In genomic region chr11:75751082-75751481, GRCm38 (mm10) we compare ENCODE assay signal across 17 mouse cellular contexts. TPM values are rescaled to one million over a fixed set of nuclear protein-coding genes. Genes with fewer than 3 reads are reported as not detected.
DNase-seq lines count a peak whose midpoint lies in the region; TF ChIP-seq lines count a peak whose summit lies in the region.
"Had no signal": no experiment of that assay in that cellular context is flagged by ENCODE, and none has a peak within 500 bp of the region (broad histone marks: within the 10 kb centered on the region; RNA-seq: fewer than 3 reads in every experiment).

No protein-coding gene starts in this region.

- peak overlapping the region; percentile 8 for H3K4me3 ChIP-seq in gastrocnemius, adult 2 months
- no peak overlapping the region for H3K4me3 ChIP-seq in left cerebral cortex, adult 2 months
- H3K4me3 ChIP-seq in CH12.LX (replicated peaks in 1 of 3; ENCODE audit: low read depth in 2 of 3, low read length in 2 of 3, poor library complexity in 1 of 3), result no peak overlapping the region
- H3K4me3 ChIP-seq: heart, embryonic 10.5 days; hindbrain, embryonic 13.5 days; kidney, embryonic 15.5 days; liver, embryonic 15.5 days had no signal

- DNase-seq in gastrocnemius, adult 2 months, result no peak
- no peak for DNase-seq in gastrocnemius, postnatal 14 days
- DNase-seq in left cerebral cortex, adult 2 months (ENCODE audit: extremely low spot score in 1 of 2, low spot score in 2 of 2), result no peak
- DNase-seq in left cerebral cortex, adult 9 months (ENCODE audit: low spot score in 2 of 2), result no peak
- DNase-seq in CH12.LX (ENCODE audit: extremely low read depth) (no peak), MN1 (ENCODE audit: low spot score) (no peak)
- peak; percentile 34 for DNase-seq in splenic B cell, adult 2 months (ENCODE audit: low read depth, low spot score)
- DNase-seq: adrenal gland, postnatal 14 days; cerebellum, adult 11 months; embryo, embryonic 11 days; gastrocnemius, postnatal 10 days; heart, postnatal 10 days; lung, postnatal 14 days had no signal

- in situ Hi-C loops in CH12.LX (cut with MboI; ENCODE audit: low pct_ligation_motif_present, low pct_unique_long_range_greater_than_20kb, low sequenced_read_pairs), result no loop called here

- no peaks in the 10 kb centered on the region for H3K27me3 ChIP-seq in CH12.LX (replicated peaks)
- H3K27me3 ChIP-seq in splenic B cell, adult 2 months (ENCODE audit: control insufficient read depth, insufficient read depth, low read length, poor library complexity, severe bottlenecking), result no peaks in the 10 kb centered on the region
- H3K27me3 ChIP-seq: hindbrain, embryonic 13.5 days; kidney, embryonic 15.5 days; liver, embryonic 15.5 days had no signal

- no peak overlapping the region for H3K4me2 ChIP-seq in CH12.LX (ENCODE audit: insufficient read depth, low read depth, poor library complexity, severe bottlenecking)
- H3K4me2 ChIP-seq: hindbrain, embryonic 13.5 days; kidney, embryonic 15.5 days; liver, embryonic 15.5 days had no signal

- intact Hi-C loops in gastrocnemius, adult 2 months (cut with DNase I), result loop anchor here (5.0 kb wide), 1 partner anchor 119 kb away; the partner anchor contains the start of gene Inpp5k
- intact Hi-C loops in gastrocnemius, postnatal 14 days (cut with DNase I; ENCODE audit: low total_unique reads), result no loop called here
- intact Hi-C loops in left cerebral cortex, adult 2 months (cut with DNase I), result no loop called here

- peak; percentile 47 for TF ChIP-seq CTCF in gastrocnemius, adult 2 months (IDR thresholded peaks at IDR 0.05)
- peak; percentile 48 for TF ChIP-seq CTCF in left cerebral cortex, adult 2 months (IDR thresholded peaks at IDR 0.05)
- peak in 1 of 2 experiments; percentile 56; a peak in 2 of 4 replicates for TF ChIP-seq CTCF in CH12.LX (conservative IDR thresholded peaks at IDR 0.05 in 1 of 2, IDR thresholded peaks at IDR 0.05 in 1 of 2; ENCODE audit: low read depth in 2 of 2, low read length in 2 of 2)

- peak; percentile 50 for TF ChIP-seq RAD21 in CH12.LX (IDR thresholded peaks at IDR 0.05; ENCODE audit: low read depth, low read length)

- no peaks in the 10 kb centered on the region for H3K9me3 ChIP-seq in CH12.LX (replicated peaks; ENCODE audit: low read length)
- H3K9me3 ChIP-seq: heart, embryonic 10.5 days; hindbrain, embryonic 13.5 days; kidney, embryonic 15.5 days; liver, embryonic 15.5 days had no signal

- peaks cover 38 to 83% of the 10 kb centered on the region in 2 experiments for H3K36me3 ChIP-seq in CH12.LX (replicated peaks in 1 of 2; ENCODE audit: control insufficient read depth in 1 of 2, insufficient read depth in 1 of 2, low read length in 1 of 2)
- peaks cover 10% of the 10 kb centered on the region; the same call in 1 of the 2 replicates for H3K36me3 ChIP-seq in splenic B cell, adult 2 months (ENCODE audit: control insufficient read depth, insufficient read depth, low read length, poor library complexity, severe bottlenecking)

- H3K9ac ChIP-seq in CH12.LX (ENCODE audit: insufficient read depth, low read depth), result no peak overlapping the region
- H3K9ac ChIP-seq: hindbrain, embryonic 13.5 days; kidney, embryonic 15.5 days; liver, embryonic 15.5 days had no signal

- no peak for TF ChIP-seq EP300 in CH12.LX (IDR thresholded peaks at IDR 0.05; ENCODE audit: low read length)

- H3K79me2 ChIP-seq in CH12.LX (replicated peaks; ENCODE audit: control insufficient read depth, extremely low read depth, insufficient read depth, poor library complexity, severe bottlenecking), result peaks cover 99% of the 10 kb centered on the region

- peak overlapping the region; percentile 83 for H3K27ac ChIP-seq in gastrocnemius, adult 2 months
- no peak overlapping the region for H3K27ac ChIP-seq in left cerebral cortex, adult 2 months
- no peak overlapping the region for H3K27ac ChIP-seq in CH12.LX (ENCODE audit: insufficient read depth, low read depth)
- H3K27ac ChIP-seq: heart, embryonic 10.5 days; hindbrain, embryonic 13.5 days; kidney, embryonic 15.5 days; liver, embryonic 15.5 days had no signal

- peaks cover 7 to 74% of the 10 kb centered on the region in 2 experiments for H3K4me1 ChIP-seq in CH12.LX (ENCODE audit: control insufficient read depth in 1 of 2, insufficient read depth in 2 of 2)

- dilution Hi-C loops in CH12.LX (cut with MboI; ENCODE audit: extremely low pct_ligation_motif_present, extremely low pct_unique_long_range_greater_than_20kb, low sequenced_read_pairs), result no loop called here

- TF ChIP-seq POLR2A in CH12.LX (IDR thresholded peaks at IDR 0.05; ENCODE audit: low read depth, low read length), result no peak

TF ChIP-seq in CH12.LX, 34 proteins besides CTCF, POLR2A, EP300 and RAD21:
- TF ChIP-seq SMC3 (IDR thresholded peaks at IDR 0.05; ENCODE audit: low read depth, low read length) (peak; percentile 26; the same call in 1 of the 2 replicates), TBP (conservative IDR thresholded peaks at IDR 0.05; ENCODE audit: low read depth, low read length) (no peak), MAFK (IDR thresholded peaks at IDR 0.05; ENCODE audit: insufficient replicate concordance, low read length) (no peak), ZC3H11A (IDR thresholded peaks at IDR 0.05; ENCODE audit: low read depth, low read length) (no peak), ZNF384 (IDR thresholded peaks at IDR 0.05; ENCODE audit: low read depth, low read length) (peak; percentile 92)
TF ChIP-seq in CH12.LX: peak in this region for 2.

RNA-seq across cellular contexts. Expression of gene Ywhae, which starts 18.4 kb away (rescaled TPM):
- total RNA-seq in gastrocnemius, adult 2 months (2021), result 100 to 1,000 TPM; 545 to 577 TPM
- 100 to 1,000 TPM; 633 to 674 TPM for total RNA-seq in gastrocnemius, postnatal 14 days (2021)
- total RNA-seq in left cerebral cortex, adult 2 months (2021), result 100 to 1,000 TPM; 854 to 940 TPM
- total RNA-seq in CH12.LX (2012; rRNA removed) (348 and 421 TPM in 2 replicates), CH12.LX (2014; rRNA removed) (129 and 130 TPM in 2 replicates)
- 1,436 and 1,665 TPM in 2 replicates for polyA plus RNA-seq in CH12.LX (2012; ENCODE audit: insufficient read length, low read depth)

RNA-seq across cellular contexts. Expression of gene Doc2b, which starts 44.8 kb away (rescaled TPM):
- total RNA-seq in gastrocnemius, adult 2 months (2021), result 1 to 10 TPM; 1.0 to 1.4 TPM
- total RNA-seq in gastrocnemius, postnatal 14 days (2021), result 1 to 10 TPM in 1 of 2 experiments, under 1 TPM in 1; 0.53 to 1.8 TPM
- total RNA-seq in left cerebral cortex, adult 2 months (2021), result 10 to 100 TPM; 17.9 to 26.7 TPM
- total RNA-seq in CH12.LX (2012; rRNA removed) (0.04 TPM in 1 of 2 replicates, not detected in the other), CH12.LX (2014; rRNA removed) (not detected in 2 replicates)
- polyA plus RNA-seq in CH12.LX (2012; ENCODE audit: insufficient read length, low read depth), result not detected in 2 replicates

Comparison
In these comparisons a context has a peak if more than half of its experiments do, and no peak if none do; other contexts are left out.
1. RNA of gene Doc2b, which starts 44.8 kb away (total RNA-seq): 17.9 to 26.7 TPM in left cerebral cortex, adult 2 months; 0.53 to 1.8 TPM in gastrocnemius, postnatal 14 days, 1.0 to 1.4 TPM in gastrocnemius, adult 2 months and 0.04 TPM in CH12.LX; every median in the first group is over 4 times any median in the second.